Mouse (Mus musculus): ENCODE data around the gene Chchd10.

DNA sequence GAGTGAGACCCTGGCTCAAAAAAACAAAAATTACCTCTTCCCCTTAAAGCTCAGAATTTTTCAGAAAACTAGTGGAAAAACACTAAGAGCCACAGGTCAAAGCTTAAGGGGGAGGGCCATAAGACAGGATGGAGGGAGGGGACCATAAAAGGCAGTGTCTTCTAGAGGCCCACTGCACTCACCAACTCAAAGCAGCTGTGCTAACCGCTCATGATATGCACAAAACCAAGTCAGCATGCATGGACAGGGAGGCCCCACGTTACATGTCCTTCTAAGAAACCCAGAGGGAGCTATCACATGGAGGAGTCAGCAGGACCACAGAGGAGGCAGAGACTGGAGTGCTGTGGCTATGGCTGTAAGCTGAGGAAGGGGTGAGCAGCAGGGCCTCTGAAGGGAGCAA lies 22.2 kb upstream of the Chchd10 start:
- TF ChIP-seq CTCF (IDR thresholded peaks at IDR 0.05; ENCODE audit: borderline replicate concordance, insufficient read depth, low read depth, low read length) (no peak), POLR2A (IDR thresholded peaks at IDR 0.05; ENCODE audit: borderline replicate concordance, insufficient read depth, low read length) (no peak)

Data from cerebellum, adult 2 months (tissue).